Mouse (Mus musculus) G1E (cell line): ENCODE data around the gene Gng12. TPM values are rescaled to one million over a fixed set of nuclear protein-coding genes. Genes with fewer than 3 reads are reported as not detected.

Experiments
- ATAC-seq: 2 replicates; pipeline ENCODE4 v1.8.0; 2016; ENCODE audit warnings: mild to moderate bottlenecking; ENCODE audit not compliant: insufficient number of reproducible peaks, poor library complexity, low FRiP score, severe bottlenecking; ENCODE audit errors: extremely low read depth
- DNase-seq: peaks from one replicate; pipeline ENCODE4 v3.0.0; 2012; ENCODE audit warnings: low spot score
- H3K27me3 ChIP-seq: 2 replicates; pipeline ENCODE4 v1.6.1; 2012; ENCODE audit warnings: mild to moderate bottlenecking, low read length, inconsistent platforms; ENCODE audit not compliant: insufficient read depth
- H3K36me3 ChIP-seq: replicated peaks from 2 replicates; pipeline ENCODE3; 2012; ENCODE audit warnings: mild to moderate bottlenecking, inconsistent platforms
- H3K4me1 ChIP-seq: 2 replicates; pipeline ENCODE4 v1.6.1; 2012; ENCODE audit warnings: low read depth, low read length, inconsistent platforms, mixed read lengths; ENCODE audit not compliant: insufficient read depth
- H3K4me3 ChIP-seq: 2 replicates; pipeline ENCODE4 v1.5.1; 2012; ENCODE audit warnings: low read depth, mild to moderate bottlenecking, inconsistent platforms, low read length, moderate library complexity, mixed read lengths
- H3K9me3 ChIP-seq: replicated peaks from 2 replicates; pipeline ENCODE4 v1.6.1; 2012; ENCODE audit warnings: inconsistent platforms
- CTCF ChIP-seq: IDR thresholded peaks from 2 replicates; pipeline ENCODE4 v1.5.1; 2012; ENCODE audit warnings: low read depth, low read length, inconsistent platforms, mixed read lengths
- GATA1 ChIP-seq: IDR thresholded peaks from 2 replicates; pipeline ENCODE4 v1.6.1; 2012; ENCODE audit warnings: borderline replicate concordance, low read length, inconsistent platforms, mixed read lengths
- GATA2 ChIP-seq: IDR thresholded peaks from 2 replicates; pipeline ENCODE4 v1.6.1; 2012; ENCODE audit warnings: low read depth, low read length, inconsistent platforms, borderline replicate concordance
- POLR2AphosphoS5 ChIP-seq: IDR thresholded peaks from 2 replicates; pipeline ENCODE4 v1.6.1; 2012; ENCODE audit warnings: low read depth, low read length, inconsistent platforms; ENCODE audit not compliant: insufficient replicate concordance
- TAL1 ChIP-seq: conservative IDR thresholded peaks from 2 replicates; pipeline ENCODE4 v1.6.1; 2012; ENCODE audit warnings: low read depth, low read length, inconsistent platforms, mixed read lengths
- polyA plus RNA-seq: library from polyadenylated mRNA; stranded (reverse); fragments of >175 nt; gene quantifications from 2 replicates; pipeline ENCODE4 v1.2.3, GENCODE M21; 2012
- total RNA-seq, 2 experiments: library from RNA; stranded (forward) in 1 of 2; stranded (reverse) in 1 of 2; fragments of 200-1000 nt in 1 of 2; fragments of >200 nt in 1 of 2; fragmentation: Nextera tagmentation in 1 of 2; gene quantifications; 2 replicates each; pipeline ENCODE4 v1.2.3; 2014 to 2017

Gng12 gene
- total and polyA plus RNA-seq, 3 experiments = 0.11 to 0.53 TPM; not detected in 1

GRCm38 (mm10) chr6:67036356-67036811 is 140.2 kb downstream of the Gng12 start:
- Histone ChIP-seq H3K4me1 (peaks cover 39% of the 10 kb centered on the region), H3K36me3 (peaks cover 17% of the 10 kb centered on the region), H3K4me3 (peak overlapping the region; percentile 96), H3K9me3 (no peaks in the 10 kb centered on the region), H3K27me3 (no peaks in the 10 kb centered on the region)
- DNase-seq (peak; percentile 67), ATAC-seq (peak; percentile 46)
- TF ChIP-seq POLR2AphosphoS5 (no peak; the same call in 1 of the 2 replicates), CTCF (0 out of 2 replicates have a peak, but pooled peaks have one; percentile 10)

GRCm38 (mm10) chr6:67036837-67037628 is 140.8 kb downstream of the Gng12 start, which contains the start of gene Gadd45a:
TSS of gene Gadd45a (minus strand) at chr6:67037457.
- Histone ChIP-seq H3K4me1 (peaks cover 39% of the 10 kb centered on the region), H3K36me3 (peaks cover 17% of the 10 kb centered on the region), H3K9me3 (no peaks in the 10 kb centered on the region), H3K27me3 (no peaks in the 10 kb centered on the region), H3K4me3 (peak within 1 kb of the TSS; percentile 96)
- TF ChIP-seq POLR2AphosphoS5 (peak; percentile 70; the same call in 1 of the 2 replicates), CTCF (no peak), TAL1 (no peak)
- ATAC-seq (peak; percentile 84), DNase-seq (peak; percentile 91)

- ATAC-seq = no peak
- H3K4me3 ChIP-seq = no peak overlapping the region
Observed at GRCm38 (mm10) chr6:67038964-67039363, 142.8 kb downstream of the Gng12 start.

GRCm38 (mm10) chr6:67040904-67041410 is 144.8 kb downstream of the Gng12 start:
- Histone ChIP-seq H3K9me3 (no peaks in the 10 kb centered on the region), H3K27me3 (no peaks in the 10 kb centered on the region), H3K36me3 (peaks cover 16% of the 10 kb centered on the region), H3K4me1 (peaks cover 26% of the 10 kb centered on the region), H3K4me3 (no peak overlapping the region)
- TF ChIP-seq GATA2 (no peak), POLR2AphosphoS5 (no peak), CTCF (no peak), TAL1 (no peak), GATA1 (no peak)
- DNase-seq = no peak
- ATAC-seq = no peak

More at GRCm38 (mm10) chr6:67038964-67039363, 142.8 kb downstream of the Gng12 start:
- Histone ChIP-seq H3K4me1 (peaks cover 31% of the 10 kb centered on the region), H3K9me3 (no peaks in the 10 kb centered on the region), H3K27me3 (no peaks in the 10 kb centered on the region), H3K36me3 (peaks cover 21% of the 10 kb centered on the region)
- no peak for DNase-seq
- TF ChIP-seq GATA2 = no peak
- TF ChIP-seq CTCF = no peak
- TF ChIP-seq POLR2AphosphoS5 = no peak
- no peak for TF ChIP-seq TAL1
- no peak for TF ChIP-seq GATA1

- peaks cover 47% of the 10 kb centered on the region for H3K4me1 ChIP-seq
- H3K9me3 ChIP-seq = no peaks in the 10 kb centered on the region
- no peak for DNase-seq
- ATAC-seq = peak; percentile 63
- TF ChIP-seq TAL1 (no peak), GATA2 (no peak), GATA1 (no peak), POLR2AphosphoS5 (no peak), CTCF (no peak)
- H3K36me3 ChIP-seq = peaks cover 6% of the 10 kb centered on the region
- no peaks in the 10 kb centered on the region for H3K27me3 ChIP-seq
- H3K4me3 ChIP-seq = no peak overlapping the region
Observed at GRCm38 (mm10) chr6:67045424-67045823, 149.2 kb downstream of the Gng12 start.

GRCm38 (mm10) chr6:67046937-67047336 is 150.7 kb downstream of the Gng12 start:
- Histone ChIP-seq H3K36me3 (peaks cover 4% of the 10 kb centered on the region), H3K9me3 (no peaks in the 10 kb centered on the region), H3K4me1 (peaks cover 47% of the 10 kb centered on the region), H3K4me3 (no peak overlapping the region), H3K27me3 (no peaks in the 10 kb centered on the region)
- DNase-seq = no peak
- ATAC-seq = 0 out of 2 replicates have a peak, but pooled peaks have one; percentile 29
- TF ChIP-seq POLR2AphosphoS5 = no peak
- TF ChIP-seq TAL1 = no peak
- no peak for TF ChIP-seq GATA1
- TF ChIP-seq GATA2 = no peak
- TF ChIP-seq CTCF = no peak
